Mouse (Mus musculus): ENCODE measurements at regions not wholly inside any gene's neighbourhood (a gene's known extent, or its start where the extent isn't known, plus 50 kb on each side); places are given as distances from the start of the nearest gene placed in this dataset.
"Not testable (repeated sequence)": the region's sequence is repeated elsewhere in the genome, so short reads cannot be mapped to it uniquely, and the experiment has no call there.

- no peak for DNase-seq (ENCODE audit: low spot score in 2 of 2)
Measured at GRCm38 (mm10) chr2:48315306-48315705, 498.6 kb upstream of the Acvr2a start.

DNA sequence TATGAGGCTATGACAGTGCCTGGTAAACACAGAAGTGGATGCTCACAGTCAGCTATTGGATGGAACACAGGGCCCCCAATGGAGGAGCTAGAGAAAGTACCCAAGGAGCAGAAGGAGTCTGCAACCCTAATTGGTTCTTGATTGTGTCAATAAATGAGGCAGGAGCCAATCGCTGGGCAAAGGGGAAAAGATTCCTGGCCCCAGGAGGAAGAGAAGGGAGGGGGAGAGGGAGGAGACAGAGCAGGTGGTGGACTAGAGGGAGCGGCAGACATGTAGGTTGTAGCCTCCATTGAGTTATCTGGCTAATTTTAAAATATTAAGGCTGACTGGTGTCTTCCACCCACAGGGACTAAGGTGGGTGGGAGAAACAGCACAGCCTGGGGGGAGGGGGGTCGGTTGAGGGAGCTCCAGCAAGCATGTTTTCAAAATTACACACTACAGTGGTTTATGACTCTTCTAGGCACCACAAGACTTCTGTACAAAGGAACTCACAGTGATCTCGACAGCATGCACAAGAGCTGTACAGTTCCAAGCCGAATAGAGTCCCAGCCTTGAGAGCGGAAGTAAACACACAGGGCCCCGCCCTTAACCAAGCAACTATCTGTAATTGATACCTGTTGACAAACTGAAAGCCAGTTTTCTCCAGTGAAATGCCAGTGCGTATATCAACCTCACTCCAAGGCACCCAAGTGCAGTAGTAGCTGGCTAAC is 497.6 kb upstream of the Acvr2a start:
- DNase-seq (ENCODE audit: low spot score in 2 of 2), result no peak

DNA sequence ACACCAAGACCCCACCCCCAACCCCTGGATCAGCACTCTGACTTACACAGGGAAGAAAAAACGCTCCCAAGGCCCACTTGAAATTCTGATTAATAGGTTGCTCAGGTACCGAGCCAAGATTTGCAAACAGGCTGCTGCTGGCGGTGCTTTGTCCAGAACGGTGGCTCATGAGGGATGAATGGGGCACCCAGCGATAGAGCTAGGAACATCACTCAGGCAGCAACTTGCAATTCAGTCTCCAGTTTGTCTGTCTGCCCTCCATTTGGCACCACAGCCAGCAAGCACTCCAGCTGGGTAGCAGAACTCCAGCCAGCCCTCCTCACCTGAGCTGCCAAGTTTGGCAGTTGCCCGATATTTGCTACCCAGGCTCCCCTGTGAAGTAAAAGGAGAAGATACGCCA is 496.1 kb upstream of the Acvr2a start:
- no peak for DNase-seq (ENCODE audit: low spot score in 2 of 2)

DNA sequence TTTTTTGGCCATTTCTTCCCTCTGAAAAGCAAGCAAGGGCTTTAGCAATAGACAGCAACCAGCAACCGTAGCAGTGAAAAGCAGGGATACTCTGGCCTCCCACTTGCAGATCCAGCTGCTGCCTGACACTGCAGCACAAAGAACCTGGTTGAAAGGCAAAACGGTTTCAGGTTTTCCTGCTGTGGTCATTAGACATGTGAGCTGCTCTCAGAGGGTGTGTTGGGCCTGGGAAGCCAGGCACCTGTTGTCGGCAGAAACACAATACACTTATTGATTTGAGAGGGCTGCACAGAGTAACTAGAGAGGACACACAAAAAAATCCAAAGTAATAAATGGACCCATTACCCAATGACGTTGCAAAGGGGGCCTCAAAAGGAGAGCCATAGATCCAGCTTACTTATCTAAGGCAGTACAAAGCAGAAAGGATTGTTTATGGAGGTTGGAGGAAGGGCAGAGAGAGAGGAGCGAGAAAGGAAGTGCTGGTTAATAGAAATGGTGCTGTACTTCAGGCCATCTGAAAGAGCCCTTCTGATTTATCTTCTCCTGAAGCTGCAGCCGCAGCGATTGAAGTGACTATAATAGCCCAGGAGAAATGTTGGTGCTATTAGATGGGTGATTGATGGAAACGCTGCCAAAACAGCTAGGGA is 495.4 kb upstream of the Acvr2a start:
- DNase-seq (ENCODE audit: low spot score in 2 of 2), result no peak

DNA sequence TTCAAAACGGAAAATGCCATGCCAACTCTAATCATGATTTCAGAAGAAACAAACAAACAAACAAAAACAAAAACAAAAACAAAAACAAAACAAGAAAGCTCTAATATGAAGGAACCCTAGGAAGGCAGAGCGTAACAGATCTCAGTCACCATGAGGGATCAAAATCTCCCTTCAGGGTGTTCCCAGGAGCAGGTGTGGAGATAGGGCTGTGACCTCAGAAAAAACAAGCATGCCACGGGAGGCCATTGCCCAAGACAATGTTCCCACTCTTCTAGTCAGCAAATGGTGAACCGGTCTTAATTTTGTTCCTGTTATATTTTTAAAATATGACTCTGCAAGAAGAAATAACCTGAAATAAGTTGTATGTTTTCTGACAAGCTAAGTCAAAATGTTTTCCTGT is 492.4 kb upstream of the Acvr2a start:
- DNase-seq (ENCODE audit: low spot score in 2 of 2), result no peak

- DNase-seq (ENCODE audit: low spot score in 2 of 2), result no peak
Measured at GRCm38 (mm10) chr2:48322278-48322677, 491.6 kb upstream of the Acvr2a start.

GRCm38 (mm10) chr2:48328204-48328603 is 485.7 kb upstream of the Acvr2a start:
- DNase-seq (ENCODE audit: low spot score in 2 of 2), result no peak

- no peak for DNase-seq (ENCODE audit: low spot score in 2 of 2)
Measured at GRCm38 (mm10) chr2:48332783-48333182, 481.1 kb upstream of the Acvr2a start.

GRCm38 (mm10) chr2:48348021-48348420 is 465.9 kb upstream of the Acvr2a start:
- no peak for DNase-seq (ENCODE audit: low spot score in 2 of 2)

DNA sequence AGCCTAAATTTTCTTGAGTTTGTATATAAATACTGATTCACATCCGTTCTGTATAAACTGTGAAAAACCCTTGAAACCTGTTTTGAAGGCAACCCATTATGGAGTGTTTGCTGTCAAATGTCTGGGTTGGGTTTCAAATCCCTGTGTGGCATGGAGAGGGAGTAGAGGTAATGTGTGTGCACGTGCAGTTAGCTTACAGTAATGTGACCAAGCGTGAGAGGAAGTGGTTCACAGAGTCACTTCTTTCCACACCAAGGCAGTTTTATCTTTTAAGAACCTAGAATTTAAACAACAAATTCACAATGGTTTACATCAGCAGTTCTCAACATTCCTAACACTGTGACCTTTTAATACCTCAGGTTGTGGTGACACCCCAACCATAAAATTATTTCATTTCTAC is 464.1 kb upstream of the Acvr2a start:
- no peak for DNase-seq (ENCODE audit: low spot score in 2 of 2)

- DNase-seq (ENCODE audit: low spot score in 2 of 2), result no peak
Measured at GRCm38 (mm10) chr2:48350206-48350605, 463.7 kb upstream of the Acvr2a start.

DNA sequence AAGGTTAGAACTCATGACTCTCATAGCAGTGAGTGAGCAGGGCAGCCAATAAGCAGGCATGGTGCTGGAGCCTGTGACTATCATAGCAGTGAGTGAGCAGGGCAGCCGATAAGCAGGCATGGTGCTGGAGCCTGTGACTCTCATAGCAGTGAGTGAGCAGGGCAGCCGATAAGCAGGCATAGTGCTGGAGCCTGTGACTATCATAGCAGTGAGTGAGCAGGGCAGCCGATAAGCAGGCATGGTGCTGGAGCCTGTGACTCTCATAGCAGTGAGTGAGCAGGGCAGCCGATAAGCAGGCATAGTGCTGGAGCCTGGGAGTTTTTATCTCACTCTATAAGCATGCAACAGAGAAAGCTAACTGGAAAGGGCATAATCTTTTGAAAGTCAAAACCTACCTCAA is 442.3 kb upstream of the Acvr2a start:
- not testable (repeated sequence) for DNase-seq (ENCODE audit: low spot score in 2 of 2)

DNA sequence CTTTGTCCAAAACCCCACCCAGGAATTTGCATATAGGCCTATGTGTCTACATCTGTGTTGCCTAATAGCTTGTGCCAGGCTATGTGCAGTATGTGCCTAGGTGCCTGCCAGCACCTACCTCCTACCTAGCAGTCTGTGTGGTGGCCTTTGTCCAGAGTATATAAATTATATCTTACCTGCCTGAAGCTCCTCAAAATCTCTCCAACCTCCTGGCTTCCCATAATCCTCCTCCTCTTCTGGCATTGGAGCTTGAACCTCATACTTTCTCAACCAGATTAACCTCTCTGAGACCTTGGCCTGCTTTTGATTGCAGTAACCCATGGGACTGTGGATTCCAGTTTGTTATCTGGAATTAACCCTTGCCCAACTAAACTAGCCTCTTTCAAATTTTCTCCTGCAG is 440.8 kb upstream of the Acvr2a start:
- DNase-seq (ENCODE audit: low spot score in 2 of 2), result no peak

- DNase-seq (ENCODE audit: low spot score in 2 of 2), result no peak
Measured at GRCm38 (mm10) chr2:48374302-48374701, 439.6 kb upstream of the Acvr2a start.

DNA sequence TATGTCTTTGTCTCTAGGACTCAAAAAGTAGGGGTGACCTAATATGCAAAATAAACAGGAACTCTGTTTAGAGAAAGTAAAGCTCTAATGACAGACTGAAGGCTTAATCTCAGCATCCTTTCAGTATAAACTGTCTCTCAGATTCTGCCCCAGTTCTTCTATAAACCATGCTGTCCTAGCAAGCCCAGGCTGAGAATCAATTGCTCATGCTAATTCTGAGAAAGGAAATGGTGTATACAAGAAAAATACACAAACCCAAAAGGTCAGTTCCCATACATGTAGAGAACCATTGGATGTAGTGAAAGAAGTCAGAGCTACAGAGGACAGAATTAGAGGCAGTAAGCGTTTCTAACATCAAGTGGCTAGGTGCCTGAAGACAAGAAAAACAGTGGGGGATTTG is 435.7 kb upstream of the Acvr2a start:
- DNase-seq (ENCODE audit: low spot score in 2 of 2), result no peak

GRCm38 (mm10) chr2:48378749-48379148 is 435.2 kb upstream of the Acvr2a start:
- DNase-seq (ENCODE audit: low spot score in 2 of 2), result no peak

DNA sequence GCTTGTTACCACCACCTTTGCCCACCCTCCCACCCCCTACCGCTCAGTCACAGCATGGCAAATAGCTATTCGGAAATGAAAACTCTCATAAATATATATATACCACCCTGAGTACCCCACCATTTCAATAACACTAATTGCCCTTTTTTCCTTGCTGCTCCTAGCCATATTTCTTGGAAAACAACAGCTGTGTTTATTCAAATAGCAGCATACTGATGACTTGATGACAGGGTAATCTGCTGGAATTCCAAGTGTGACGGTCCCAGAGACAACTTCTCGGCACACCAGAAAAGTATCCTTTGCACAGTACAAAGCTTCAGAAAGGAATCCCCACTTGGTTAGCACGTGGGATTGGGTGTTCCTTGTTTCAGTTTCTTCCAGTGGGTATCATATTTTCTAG is 433.8 kb upstream of the Acvr2a start:
- DNase-seq (ENCODE audit: low spot score in 2 of 2), result no peak

GRCm38 (mm10) chr2:48380786-48381185 is 433.1 kb upstream of the Acvr2a start:
- no peak for DNase-seq (ENCODE audit: low spot score in 2 of 2)

DNA sequence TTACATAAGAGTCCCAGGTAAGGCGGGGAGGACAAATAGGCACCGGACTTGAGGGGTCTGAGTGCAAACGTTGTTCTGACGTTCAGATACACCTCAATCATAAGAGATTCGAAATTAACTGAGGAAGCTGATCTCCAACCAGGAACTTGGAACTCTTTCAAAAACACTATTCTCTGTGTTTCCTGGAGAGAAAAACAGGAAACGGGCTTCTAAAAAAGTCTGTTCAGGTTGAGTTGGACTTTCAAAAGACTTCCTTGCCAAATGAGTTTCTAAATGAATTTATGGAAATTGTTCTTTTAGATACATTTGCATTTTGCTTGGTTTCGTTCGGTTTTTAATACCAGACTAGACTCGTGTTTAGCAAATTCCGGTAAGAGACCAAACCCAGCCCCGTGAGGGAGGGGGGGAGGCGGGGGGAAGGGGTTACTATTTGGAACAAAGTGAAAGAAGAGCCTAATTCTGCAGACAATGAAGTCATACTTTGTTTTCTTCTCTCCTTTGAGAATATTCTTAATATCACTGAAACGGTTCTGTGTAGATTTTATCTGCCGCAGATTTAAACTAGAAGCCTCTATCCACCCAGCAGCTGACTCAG is 432.3 kb upstream of the Acvr2a start:
- DNase-seq (ENCODE audit: low spot score in 2 of 2), result no peak

- DNase-seq (ENCODE audit: low spot score in 2 of 2), result no peak
Measured at GRCm38 (mm10) chr2:48398504-48398903, 415.4 kb upstream of the Acvr2a start.

DNA sequence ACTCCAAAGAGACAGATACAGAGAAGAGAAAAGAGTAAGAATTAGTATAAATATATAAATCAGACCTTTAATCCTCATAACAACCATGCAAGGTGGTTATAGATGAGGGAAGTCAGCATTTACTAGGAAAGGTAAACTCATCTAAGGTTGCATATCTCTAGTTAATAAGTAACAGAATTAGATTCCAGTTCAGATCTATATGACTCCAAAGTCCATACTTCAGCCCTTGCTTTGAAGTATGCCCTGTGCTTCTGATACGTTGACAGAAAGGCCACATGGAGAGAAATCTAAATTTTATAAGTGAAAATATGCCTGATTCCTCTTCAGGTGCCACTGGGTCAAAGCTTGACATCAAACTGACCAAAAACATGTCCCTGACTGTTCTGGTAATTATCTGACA is 414.7 kb upstream of the Acvr2a start:
- no peak for DNase-seq (ENCODE audit: low spot score in 2 of 2)

DNA sequence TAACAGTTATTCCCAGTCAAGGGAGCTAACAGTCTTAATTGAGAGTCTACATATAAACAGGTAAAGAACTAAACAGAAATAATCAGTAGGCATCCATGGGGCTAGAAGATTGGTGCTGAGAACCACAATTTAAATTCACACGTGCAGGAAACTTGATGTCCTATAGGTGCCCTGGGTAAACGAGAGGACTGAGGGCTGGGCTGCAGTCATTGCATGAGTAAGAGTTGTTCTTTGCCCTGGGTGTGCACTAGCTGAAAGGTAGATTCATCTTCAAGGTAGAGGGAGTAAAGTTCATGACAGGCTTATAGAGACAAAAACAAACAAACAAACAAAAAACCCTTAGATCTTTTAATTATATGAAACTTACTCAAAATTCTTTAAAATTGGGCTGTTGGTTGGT is 411.1 kb upstream of the Acvr2a start:
- DNase-seq (ENCODE audit: low spot score in 2 of 2), result no peak

DNA sequence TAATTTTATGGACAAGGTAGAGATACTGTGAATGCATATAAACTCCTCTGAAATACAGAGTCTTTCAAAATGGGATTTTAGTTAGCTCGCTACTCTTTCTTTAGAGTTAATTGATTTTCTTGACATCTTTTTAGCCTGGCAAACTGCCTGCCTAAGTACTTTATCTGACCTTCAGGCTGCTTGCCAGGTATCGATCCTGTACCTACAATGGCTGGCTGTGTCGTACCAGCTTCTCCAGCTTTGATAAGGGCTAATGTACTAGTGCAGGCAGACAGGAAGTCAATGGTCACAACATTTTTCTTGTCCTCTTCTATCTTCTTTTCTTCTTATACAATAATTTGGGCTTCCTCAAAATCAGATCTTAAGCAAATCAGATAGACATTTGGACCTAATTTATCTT is 409.4 kb upstream of the Acvr2a start:
- no peak for DNase-seq (ENCODE audit: low spot score in 2 of 2)

All from layer of hippocampus, adult 8-10 months (tissue).